Mouse (Mus musculus): ENCODE measurements around the gene Tmem63b. TPM values are rescaled to one million over a fixed set of nuclear protein-coding genes. Genes with fewer than 3 reads are reported as not detected.

Tmem63b gene
- polyA plus RNA-seq, 1 experiment from 2014 or later = 29.7 TPM

DNA sequence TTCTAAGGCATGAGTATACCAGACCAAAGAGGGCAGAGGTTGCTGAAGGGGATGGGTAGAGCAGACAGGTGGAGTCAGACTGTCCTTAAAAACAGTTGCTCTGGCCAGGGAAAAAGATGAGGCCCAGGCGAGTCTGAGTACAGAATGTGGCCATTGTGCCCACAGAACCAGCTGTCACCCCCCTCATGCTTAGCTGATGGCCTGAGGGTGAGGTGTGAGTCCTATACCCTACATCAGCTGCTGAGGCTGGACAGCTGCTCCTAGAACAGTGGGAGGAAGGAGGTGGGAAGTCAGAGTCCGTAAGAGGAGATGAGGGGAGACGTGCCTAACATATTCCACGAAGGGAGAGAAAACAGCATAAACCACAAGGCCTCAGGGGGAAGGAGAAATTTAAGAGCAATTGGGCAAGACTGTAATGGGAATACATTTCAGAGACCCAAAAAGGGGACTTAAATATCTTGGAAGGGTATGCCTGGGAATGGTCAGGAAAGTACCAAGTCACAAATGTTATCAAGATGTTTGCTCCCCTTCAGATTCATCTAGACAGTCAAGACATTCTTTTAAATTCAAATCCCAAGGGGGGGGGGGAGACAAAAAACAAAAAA is 70.6 kb downstream of the Tmem63b start:
- peaks cover 5% of the 10 kb centered on the region; the same call in 1 of the 2 replicates for H3K4me1 ChIP-seq (ENCODE audit: insufficient read depth)
- no peak overlapping the region for H3K4me2 ChIP-seq
- H3K9ac ChIP-seq = no peak overlapping the region
- DNase-seq (no peak), ATAC-seq (ENCODE audit: insufficient read depth) (no peak)
- no peaks in the 10 kb centered on the region for H3K9me3 ChIP-seq (ENCODE audit: low read depth, low read length)
- no peak overlapping the region for H3K27ac ChIP-seq (ENCODE audit: low read depth)
- H3K27me3 ChIP-seq (ENCODE audit: insufficient read depth, low read length) = no peaks in the 10 kb centered on the region
- no peaks in the 10 kb centered on the region for H3K36me3 ChIP-seq (ENCODE audit: insufficient read depth)
- H3K4me3 ChIP-seq (ENCODE audit: low read depth, low read length) = no peak overlapping the region
- WGBS = 53% methylated on average over 4 of the region's 4 CpGs
- TF ChIP-seq CTCF (IDR thresholded peaks at IDR 0.05; ENCODE audit: low read depth) = no peak

DNA sequence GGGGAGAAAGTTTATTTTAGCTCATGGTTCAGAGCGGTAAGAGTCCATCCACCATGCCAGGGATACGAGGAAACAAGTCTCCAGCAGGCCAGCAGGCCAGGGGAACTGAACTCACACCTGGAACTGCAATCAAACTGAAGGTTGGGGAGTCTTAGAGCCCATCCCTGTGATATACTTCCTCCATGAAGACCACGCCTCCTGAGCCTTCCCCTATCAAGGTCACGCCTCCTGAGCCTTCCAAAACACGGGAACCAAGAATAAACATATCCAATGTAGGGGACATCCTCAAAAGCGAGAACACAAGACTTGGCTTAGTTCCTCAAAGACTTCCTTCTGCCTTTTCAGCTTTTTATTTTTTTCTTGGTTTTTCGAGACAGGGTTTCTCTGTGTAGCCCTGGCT is 73.8 kb downstream of the Tmem63b start:
- no peaks in the 10 kb centered on the region for H3K9me3 ChIP-seq (ENCODE audit: low read depth, low read length)
- H3K9ac ChIP-seq = no peak overlapping the region
- H3K4me2 ChIP-seq = no peak overlapping the region
- H3K4me3 ChIP-seq (ENCODE audit: low read depth, low read length) = no peak overlapping the region
- no peaks in the 10 kb centered on the region for H3K4me1 ChIP-seq (ENCODE audit: insufficient read depth)
- no peak for ATAC-seq (ENCODE audit: insufficient read depth)
- no peaks in the 10 kb centered on the region for H3K27me3 ChIP-seq (ENCODE audit: insufficient read depth, low read length)
- DNase-seq = no peak
- no peak overlapping the region for H3K27ac ChIP-seq (ENCODE audit: low read depth)
- TF ChIP-seq CTCF (IDR thresholded peaks at IDR 0.05; ENCODE audit: low read depth) = no peak
- 70% methylated on average over 7 of the region's 7 CpGs for WGBS
- no peaks in the 10 kb centered on the region for H3K36me3 ChIP-seq (ENCODE audit: insufficient read depth)

GRCm38 (mm10) chr17:45612008-45612407 is 74.7 kb downstream of the Tmem63b start:
- no peak overlapping the region for H3K9ac ChIP-seq
- no peak overlapping the region for H3K4me3 ChIP-seq (ENCODE audit: low read depth, low read length)
- no peaks in the 10 kb centered on the region for H3K9me3 ChIP-seq (ENCODE audit: low read depth, low read length)
- H3K36me3 ChIP-seq (ENCODE audit: insufficient read depth) = no peaks in the 10 kb centered on the region
- H3K4me1 ChIP-seq (ENCODE audit: insufficient read depth) = no peaks in the 10 kb centered on the region
- no peak for TF ChIP-seq CTCF (IDR thresholded peaks at IDR 0.05; ENCODE audit: low read depth)
- H3K4me2 ChIP-seq = no peak overlapping the region
- no peak overlapping the region for H3K27ac ChIP-seq (ENCODE audit: low read depth)
- ATAC-seq (ENCODE audit: insufficient read depth) (no peak), DNase-seq (no peak)
- 71% methylated on average over 8 of the region's 8 CpGs for WGBS
- H3K27me3 ChIP-seq (ENCODE audit: insufficient read depth, low read length) = no peaks in the 10 kb centered on the region

Other genes starting within 250 kb of the Tmem63b start
- 0.43 and 0.61 TPM in 2 replicates for gene Spats1, start 211.5 kb downstream of the Tmem63b start, polyA plus RNA-seq (2014; fragmentation: Nextera tagmentation; extraction: Ambion mirVana)
- gene Aars2, start 180.1 kb downstream of the Tmem63b start, polyA plus RNA-seq (2014; fragmentation: Nextera tagmentation; extraction: Ambion mirVana) = 17.0 and 17.4 TPM in 2 replicates
- 0.35 and 0.70 TPM in 2 replicates for gene Tcte1, start 163.5 kb downstream of the Tmem63b start, polyA plus RNA-seq (2014; fragmentation: Nextera tagmentation; extraction: Ambion mirVana)
- 1.1 and 1.6 TPM in 2 replicates for gene Tmem151b, start 137.2 kb downstream of the Tmem63b start, polyA plus RNA-seq (2014; fragmentation: Nextera tagmentation; extraction: Ambion mirVana)
- 2.3 and 3.1 TPM in 2 replicates for gene Nfkbie, start 131.2 kb downstream of the Tmem63b start, polyA plus RNA-seq (2014; fragmentation: Nextera tagmentation; extraction: Ambion mirVana)
- gene Slc35b2, start 123.0 kb downstream of the Tmem63b start, polyA plus RNA-seq (2014; fragmentation: Nextera tagmentation; extraction: Ambion mirVana) = 130 and 137 TPM in 2 replicates
- gene Hsp90ab1, start 113.6 kb downstream of the Tmem63b start, polyA plus RNA-seq (2014; fragmentation: Nextera tagmentation; extraction: Ambion mirVana) = 1,512 and 1,564 TPM in 2 replicates
- 75.4 and 82.2 TPM in 2 replicates for gene Slc29a1, start 87.3 kb downstream of the Tmem63b start, polyA plus RNA-seq (2014; fragmentation: Nextera tagmentation; extraction: Ambion mirVana)
- gene Mymx, start 84.8 kb downstream of the Tmem63b start, polyA plus RNA-seq (2014; fragmentation: Nextera tagmentation; extraction: Ambion mirVana) = not detected in 2 replicates
- 0.07 TPM in 1 of 2 replicates, not detected in the other for gene Capn11, start 27.6 kb downstream of the Tmem63b start, polyA plus RNA-seq (2014; fragmentation: Nextera tagmentation; extraction: Ambion mirVana)
- 162 and 168 TPM in 2 replicates for gene Mrpl14, start 583 bp downstream of the Tmem63b start, polyA plus RNA-seq (2014; fragmentation: Nextera tagmentation; extraction: Ambion mirVana)
- gene 1600014C23Rik, start 46.9 kb upstream of the Tmem63b start, polyA plus RNA-seq (2014; fragmentation: Nextera tagmentation; extraction: Ambion mirVana) = not detected in 2 replicates

All from lung, embryonic 14.5 days (tissue).